Mouse (Mus musculus) ES-Bruce4 (cell line): ENCODE measurements around the gene Uvrag. TPM values are rescaled to one million over a fixed set of nuclear protein-coding genes. Genes with fewer than 3 reads are reported as not detected.
A peak's percentile ranks its signal among the peaks of the same experiment; 100 is the strongest.

ENCODE experiments used
- H3K27ac ChIP-seq: 2 replicates; pipeline ENCODE4 v1.5.1; 2012; ENCODE audit warnings: low read length, inconsistent platforms; ENCODE audit not compliant: insufficient read depth
- H3K27me3 ChIP-seq: 2 replicates; pipeline ENCODE4 v1.6.1; 2012; ENCODE audit warnings: mild to moderate bottlenecking, low read length, inconsistent platforms; ENCODE audit not compliant: control insufficient read depth, poor library complexity, insufficient read depth, severe bottlenecking
- H3K36me3 ChIP-seq: 2 replicates; pipeline ENCODE4 v1.6.1; 2012; ENCODE audit warnings: inconsistent platforms, mild to moderate bottlenecking, low read length, moderate library complexity; ENCODE audit not compliant: control insufficient read depth, poor library complexity, insufficient read depth, severe bottlenecking
- H3K4me1 ChIP-seq: one replicate; pipeline ENCODE4 v1.8.1; 2011; ENCODE audit warnings: low read length; ENCODE audit not compliant: control insufficient read depth, insufficient read depth
- H3K4me3 ChIP-seq: 2 replicates; pipeline ENCODE4 v1.5.1; 2011; ENCODE audit warnings: low read depth, mild to moderate bottlenecking, low read length
- H3K9ac ChIP-seq: 2 replicates; pipeline ENCODE4 v1.6.1; 2012; ENCODE audit warnings: low read depth, mild to moderate bottlenecking, inconsistent platforms; ENCODE audit not compliant: poor library complexity, severe bottlenecking
- H3K9me3 ChIP-seq: replicated peaks from 2 replicates; pipeline ENCODE4 v1.6.1; 2012; ENCODE audit warnings: mild to moderate bottlenecking, low read length, inconsistent platforms; ENCODE audit not compliant: control insufficient read depth, poor library complexity, insufficient read depth, severe bottlenecking
- CTCF ChIP-seq: IDR thresholded peaks from one replicate; pipeline ENCODE4 v1.8.1; 2011; ENCODE audit warnings: low read depth, low read length
- EP300 ChIP-seq: IDR thresholded peaks from 2 replicates; pipeline ENCODE4 v1.6.1; 2011; ENCODE audit warnings: low read depth, low read length; ENCODE audit not compliant: insufficient read depth
- POLR2A ChIP-seq: IDR thresholded peaks from one replicate; pipeline ENCODE4 v1.8.1; 2011; ENCODE audit warnings: low read length; ENCODE audit not compliant: insufficient read depth
- polyA plus RNA-seq: library from polyadenylated mRNA; stranded (reverse); fragments of >200 nt; gene quantifications from 2 replicates; pipeline ENCODE4 v1.2.4, GENCODE M21; 2011; ENCODE audit warnings: low read depth; ENCODE audit not compliant: missing spikeins, insufficient read depth, insufficient read length

Gene Uvrag
- polyA plus RNA-seq = 16.1 and 16.9 TPM in 2 replicates

DNA sequence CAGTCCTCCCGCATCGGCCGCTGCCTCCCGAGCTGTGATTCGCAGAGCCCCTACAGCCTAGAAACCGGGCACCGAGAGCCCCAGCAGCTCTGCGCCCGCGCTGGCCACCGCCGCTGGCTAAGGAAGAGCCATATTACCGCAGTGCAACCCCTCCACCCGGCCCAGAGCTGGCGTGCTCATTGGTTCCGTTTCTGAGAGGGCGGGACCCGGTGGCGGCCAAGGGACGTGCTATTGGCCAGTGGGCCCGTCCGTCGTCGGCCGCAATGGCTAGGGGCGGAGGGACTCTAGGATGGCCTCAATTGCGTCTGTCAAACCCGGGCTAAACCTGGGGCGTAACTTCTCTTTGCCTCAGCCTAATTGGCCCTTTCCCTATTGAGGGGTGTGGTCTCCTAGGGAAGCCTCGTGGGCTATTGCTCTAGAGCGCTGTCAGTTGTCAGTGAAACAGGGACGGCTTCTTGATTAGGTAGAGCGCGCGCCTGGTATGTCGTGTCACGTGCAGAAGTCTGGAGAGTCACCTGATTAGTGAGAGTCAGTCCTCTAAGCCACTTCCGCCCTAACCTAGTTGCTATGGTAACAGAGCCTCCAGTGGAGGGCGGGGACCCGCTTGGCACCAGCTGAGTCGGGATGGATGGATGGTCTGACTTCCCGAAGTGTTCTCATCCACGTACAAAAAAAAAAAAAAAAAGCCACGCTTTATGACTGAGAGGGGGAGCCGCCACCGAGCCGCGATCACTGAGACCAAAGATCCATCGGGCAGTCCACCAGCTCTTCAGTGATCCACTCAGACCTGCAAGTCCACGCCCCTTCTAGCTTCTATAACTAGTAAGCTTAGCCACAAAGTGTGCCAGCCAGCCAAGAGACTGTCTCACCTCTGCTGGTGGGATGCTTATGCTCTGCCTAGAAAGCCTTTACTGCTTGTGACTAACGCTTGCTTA, at the start of gene Uvrag:
Gene Uvrag, minus strand, starts transcription at position 158 of the 935 bp plus-strand sequence.
- TF ChIP-seq CTCF (no peak), EP300 (0 out of 2 replicates have a peak, but pooled peaks have one; percentile 44), POLR2A (no peak)
- no peaks in the 10 kb centered on the region for H3K4me1 ChIP-seq
- peak within 1 kb of the TSS; percentile 93 for H3K4me3 ChIP-seq
- H3K27me3 ChIP-seq = no peaks in the 10 kb centered on the region
- no peaks in the 10 kb centered on the region for H3K36me3 ChIP-seq
- no peak within 1 kb of the TSS for H3K27ac ChIP-seq
- H3K9me3 ChIP-seq = no peaks in the 10 kb centered on the region
- H3K9ac ChIP-seq = peak within 1 kb of the TSS; percentile 81

DNA sequence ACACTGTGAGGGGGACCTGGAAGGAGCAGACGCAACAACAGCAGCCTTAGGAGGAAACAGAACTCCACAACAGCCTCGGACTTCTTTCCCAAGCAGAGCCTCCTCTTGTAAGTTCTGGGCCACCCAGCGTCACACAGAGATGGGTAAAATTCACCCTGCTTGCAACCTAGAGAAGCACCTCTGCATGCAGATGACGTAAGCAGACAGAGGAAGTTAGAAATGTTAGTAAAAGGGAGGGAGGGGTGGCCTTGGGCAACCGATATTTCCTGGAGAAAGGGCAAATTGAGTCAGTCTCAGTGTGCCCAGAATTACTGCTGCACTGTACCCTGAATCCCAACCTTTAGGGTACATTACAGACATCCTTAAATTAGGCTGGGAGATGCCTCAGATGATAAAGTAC, 48.9 kb upstream of the Uvrag start:
- Histone ChIP-seq H3K9me3 (no peaks in the 10 kb centered on the region; the same call in 1 of the 2 replicates), H3K36me3 (no peaks in the 10 kb centered on the region), H3K27ac (no peak overlapping the region), H3K27me3 (no peaks in the 10 kb centered on the region; the same call in 1 of the 2 replicates), H3K4me1 (no peaks in the 10 kb centered on the region), H3K9ac (no peak overlapping the region), H3K4me3 (no peak overlapping the region)
- TF ChIP-seq EP300 (no peak), POLR2A (no peak), CTCF (no peak)

GRCm38 (mm10) chr7:99188630-99189029, 47.7 kb upstream of the Uvrag start:
- TF ChIP-seq POLR2A = no peak
- no peak for TF ChIP-seq EP300
- no peak for TF ChIP-seq CTCF
- H3K27ac ChIP-seq = no peak overlapping the region
- H3K9me3 ChIP-seq = no peaks in the 10 kb centered on the region; the same call in 1 of the 2 replicates
- no peaks in the 10 kb centered on the region for H3K4me1 ChIP-seq
- H3K9ac ChIP-seq = no peak overlapping the region
- no peak overlapping the region for H3K4me3 ChIP-seq
- no peaks in the 10 kb centered on the region for H3K36me3 ChIP-seq
- H3K27me3 ChIP-seq = no peaks in the 10 kb centered on the region; the same call in 1 of the 2 replicates

DNA sequence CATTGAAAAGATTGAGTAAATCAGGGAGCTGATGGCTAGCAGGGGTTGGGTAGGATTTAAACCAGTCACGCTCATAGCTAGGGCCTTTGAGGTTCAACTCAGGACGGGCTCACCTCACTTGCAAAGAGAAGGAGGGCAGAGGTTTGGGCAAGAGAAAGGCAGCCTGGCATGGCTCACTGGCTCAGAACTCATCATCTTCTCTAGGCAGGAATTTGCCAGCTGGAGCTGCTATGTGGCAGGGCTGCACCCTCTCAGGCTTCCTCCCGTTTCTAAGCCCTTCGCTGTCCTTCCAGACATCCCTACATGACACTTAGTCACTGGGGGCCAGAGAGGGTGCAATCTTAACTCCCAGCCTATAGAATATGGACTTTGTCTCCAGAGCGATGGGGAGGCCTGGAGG, 46.5 kb upstream of the Uvrag start:
- Histone ChIP-seq H3K9me3 (no peaks in the 10 kb centered on the region; the same call in 1 of the 2 replicates), H3K27me3 (no peaks in the 10 kb centered on the region; the same call in 1 of the 2 replicates), H3K4me3 (no peak overlapping the region), H3K4me1 (no peaks in the 10 kb centered on the region), H3K27ac (no peak overlapping the region), H3K9ac (no peak overlapping the region), H3K36me3 (no peaks in the 10 kb centered on the region)
- TF ChIP-seq EP300 = no peak
- TF ChIP-seq CTCF = no peak
- no peak for TF ChIP-seq POLR2A

DNA sequence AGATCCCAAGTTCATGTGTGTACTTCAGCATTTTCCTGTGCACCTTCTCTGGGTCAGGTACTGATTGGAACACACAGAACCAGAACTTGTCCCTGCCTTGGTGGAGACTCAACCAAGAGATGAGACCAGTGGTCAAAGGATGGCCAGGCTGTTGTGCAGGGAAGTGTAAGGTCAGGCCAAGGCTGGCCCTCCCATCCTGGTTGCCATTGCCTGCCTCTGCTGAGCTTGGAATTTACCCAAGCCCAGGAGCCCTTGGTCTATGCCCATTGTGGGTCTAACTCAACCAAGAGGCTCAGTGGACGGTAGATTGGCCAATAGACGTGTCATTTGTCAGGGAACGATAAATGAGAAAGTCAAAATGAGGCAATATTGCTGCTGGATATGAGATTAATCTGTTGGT, 44.5 kb upstream of the Uvrag start:
- Histone ChIP-seq H3K4me3 (no peak overlapping the region), H3K27me3 (no peaks in the 10 kb centered on the region; the same call in 1 of the 2 replicates), H3K4me1 (no peaks in the 10 kb centered on the region), H3K27ac (no peak overlapping the region), H3K9ac (no peak overlapping the region), H3K36me3 (no peaks in the 10 kb centered on the region), H3K9me3 (no peaks in the 10 kb centered on the region; the same call in 1 of the 2 replicates)
- TF ChIP-seq POLR2A = no peak
- no peak for TF ChIP-seq EP300
- no peak for TF ChIP-seq CTCF

DNA sequence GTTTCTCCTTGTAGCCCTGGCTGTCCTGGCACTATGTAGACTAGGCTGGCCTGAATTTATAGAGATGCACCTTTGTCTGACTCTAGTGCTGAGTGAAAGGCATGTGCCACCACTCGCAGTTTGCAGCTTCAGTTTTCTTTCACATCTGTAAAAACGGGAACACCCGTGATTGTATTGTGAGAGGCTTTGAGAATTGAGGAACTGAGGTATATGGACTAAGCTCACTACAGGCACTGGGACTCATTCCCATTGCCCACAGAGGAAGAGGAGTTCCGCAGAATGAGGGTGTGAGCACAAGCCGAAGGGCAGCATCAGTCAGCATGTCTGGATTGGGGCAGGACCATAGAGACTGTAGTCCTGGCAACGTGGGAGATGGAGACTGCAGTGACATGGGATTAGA, 42.8 kb upstream of the Uvrag start:
- Histone ChIP-seq H3K4me1 (no peaks in the 10 kb centered on the region), H3K9ac (no peak overlapping the region), H3K27ac (no peak overlapping the region), H3K9me3 (no peaks in the 10 kb centered on the region), H3K36me3 (no peaks in the 10 kb centered on the region), H3K4me3 (no peak overlapping the region), H3K27me3 (no peaks in the 10 kb centered on the region)
- TF ChIP-seq POLR2A (no peak), EP300 (no peak), CTCF (no peak)
